Mouse (Mus musculus): Measurements from ENCODE around the gene Tecpr2. TPM values are rescaled to one million over a fixed set of nuclear protein-coding genes. Genes with fewer than 3 reads are reported as not detected.

Gene Tecpr2
- total and polyA plus RNA-seq, 3 experiments: 5.8 to 5.9 TPM; not detected in 1

DNA sequence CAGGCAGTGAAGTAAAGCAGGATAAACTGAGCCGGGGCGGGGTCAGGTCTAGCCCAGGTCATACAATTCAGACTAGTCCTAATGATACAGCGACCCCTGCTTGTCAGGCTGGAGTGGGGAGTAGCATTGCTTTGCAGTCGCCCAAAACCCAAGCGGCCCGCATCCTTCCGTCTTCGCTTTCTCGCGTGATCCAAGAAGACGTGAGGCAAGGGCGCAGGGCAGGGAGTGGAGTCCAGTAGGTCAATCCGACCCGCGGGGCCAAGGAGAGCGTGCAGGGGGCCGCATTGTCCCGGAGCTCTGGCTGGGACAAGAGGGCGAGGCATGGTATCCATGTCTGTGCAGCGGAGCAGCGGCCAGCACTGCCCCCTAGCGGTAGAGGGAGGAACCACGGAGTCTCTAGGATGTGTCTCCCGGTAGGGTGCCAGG, 103.1 kb downstream of the Tecpr2 start (continued):
- no peak for TF ChIP-seq MEF2A (IDR thresholded peaks at IDR 0.05; ENCODE audit: extremely low read depth, insufficient replicate concordance, low read depth, low read length, poor library complexity, severe bottlenecking)
- no peak for TF ChIP-seq GABPA (IDR thresholded peaks at IDR 0.05; ENCODE audit: low read depth, low read length)

DNA sequence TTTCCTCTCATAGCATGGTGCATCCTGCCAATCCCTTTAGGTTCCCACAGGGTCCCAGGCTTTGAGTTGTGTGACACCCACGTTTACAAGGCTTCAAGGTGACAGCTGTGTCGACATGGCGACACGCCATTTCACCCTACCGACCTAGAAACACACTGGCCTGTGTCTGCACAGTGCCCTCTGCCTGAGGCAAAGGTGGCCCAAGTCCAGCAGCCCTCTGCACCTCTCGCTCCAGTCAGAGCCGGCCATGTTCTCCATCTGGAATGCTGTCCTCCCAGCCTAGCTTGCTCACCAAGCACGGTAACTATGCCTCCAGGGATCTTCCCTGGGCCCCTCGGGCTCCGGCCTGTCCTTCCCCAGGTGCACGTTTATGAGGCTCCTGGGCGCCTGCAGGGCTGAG, 103.7 kb downstream of the Tecpr2 start:
- H3K9me3 ChIP-seq (replicated peaks; ENCODE audit: insufficient read depth, low read length): no peaks in the 10 kb centered on the region
- H3K79me2 ChIP-seq (ENCODE audit: control insufficient read depth, insufficient read depth, low read length, poor library complexity): no peaks in the 10 kb centered on the region; the same call in 1 of the 2 replicates
- H3K4me3 ChIP-seq (ENCODE audit: control insufficient read depth in 1 of 2, insufficient read depth in 1 of 2, low read depth in 2 of 2, low read length in 2 of 2): peak overlapping the region; percentile 34 to 80; a peak in 3 of 4 replicates
- H3K27ac ChIP-seq (ENCODE audit: control insufficient read depth, low read depth, low read length): no peak overlapping the region
- TF ChIP-seq RCOR1 (IDR thresholded peaks at IDR 0.05; ENCODE audit: low read depth, low read length) (no peak), HCFC1 (IDR thresholded peaks at IDR 0.05; ENCODE audit: low read depth, low read length) (no peak), MAZ (IDR thresholded peaks at IDR 0.05; ENCODE audit: low read depth, low read length) (no peak), MAX (IDR thresholded peaks at IDR 0.05; ENCODE audit: low read length) (no peak), MEF2A (IDR thresholded peaks at IDR 0.05; ENCODE audit: extremely low read depth, insufficient replicate concordance, low read depth, low read length, poor library complexity, severe bottlenecking) (no peak)
- peaks cover 0 to 5% of the 10 kb centered on the region in 2 experiments; a peak in 2 of 4 replicates for H3K36me3 ChIP-seq (ENCODE audit: control insufficient read depth in 1 of 2, insufficient read depth in 2 of 2, low read length in 2 of 2)
- H3K9ac ChIP-seq (ENCODE audit: control insufficient read depth, low read depth, low read length, poor library complexity, severe bottlenecking): peak overlapping the region; percentile 30; the same call in 1 of the 2 replicates
- no peaks in the 10 kb centered on the region for H3K27me3 ChIP-seq (ENCODE audit: control insufficient read depth in 1 of 2, insufficient read depth in 2 of 2, low read length in 2 of 2)
- no peak for DNase-seq (ENCODE audit: low read depth, low spot score)
- H3K4me1 ChIP-seq (ENCODE audit: control insufficient read depth in 1 of 2, insufficient read depth in 2 of 2, low read length in 2 of 2): peaks cover 0 to 18% of the 10 kb centered on the region in 2 experiments; a peak in 2 of 4 replicates

DNA sequence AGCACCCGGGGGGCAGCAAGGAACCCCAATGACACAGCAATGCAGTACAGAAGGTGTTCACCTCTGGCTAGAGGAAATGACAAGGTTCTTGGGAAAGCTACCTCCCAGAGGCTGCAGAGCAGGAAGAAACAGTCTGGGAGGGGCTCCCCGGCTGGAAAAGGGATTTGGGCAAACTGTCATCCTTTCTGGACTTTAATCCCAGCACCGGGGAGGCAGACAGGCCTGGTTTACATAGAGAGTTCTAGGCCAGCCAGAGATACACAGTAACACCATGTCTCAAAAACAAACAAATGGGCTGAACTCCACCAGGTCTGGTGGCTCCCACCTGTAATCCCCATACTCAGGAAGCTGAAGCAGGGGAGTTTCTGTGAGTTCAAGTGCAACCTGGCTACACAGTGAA, 104.2 kb downstream of the Tecpr2 start:
- no peaks in the 10 kb centered on the region for H3K27me3 ChIP-seq (ENCODE audit: control insufficient read depth in 1 of 2, insufficient read depth in 2 of 2, low read length in 2 of 2)
- no peak overlapping the region for H3K9ac ChIP-seq (ENCODE audit: control insufficient read depth, low read depth, low read length, poor library complexity, severe bottlenecking)
- H3K4me1 ChIP-seq (ENCODE audit: control insufficient read depth in 1 of 2, insufficient read depth in 2 of 2, low read length in 2 of 2): peaks cover 0 to 18% of the 10 kb centered on the region in 2 experiments; a peak in 2 of 4 replicates
- TF ChIP-seq POLR2AphosphoS2 (IDR thresholded peaks at IDR 0.05; ENCODE audit: low read length) (no peak), MAZ (IDR thresholded peaks at IDR 0.05; ENCODE audit: low read depth, low read length) (no peak), MYB (IDR thresholded peaks at IDR 0.05; ENCODE audit: low read depth, low read length) (no peak), RAD21 (IDR thresholded peaks at IDR 0.05; ENCODE audit: low read depth, low read length) (no peak), ETS1 (IDR thresholded peaks at IDR 0.05; ENCODE audit: low read depth, low read length) (no peak), GABPA (IDR thresholded peaks at IDR 0.05; ENCODE audit: low read depth, low read length) (no peak), TBP (IDR thresholded peaks at IDR 0.05; ENCODE audit: low read depth, low read length) (no peak), USF1 (IDR thresholded peaks at IDR 0.05; ENCODE audit: low read depth, low read length) (no peak), RCOR1 (IDR thresholded peaks at IDR 0.05; ENCODE audit: low read depth, low read length) (no peak), TAL1 (IDR thresholded peaks at IDR 0.05; ENCODE audit: low read length) (no peak)
- no peak overlapping the region for H3K4me3 ChIP-seq (ENCODE audit: control insufficient read depth in 1 of 2, insufficient read depth in 1 of 2, low read depth in 2 of 2, low read length in 2 of 2)
- H3K27ac ChIP-seq (ENCODE audit: control insufficient read depth, low read depth, low read length): no peak overlapping the region
- H3K9me3 ChIP-seq (replicated peaks; ENCODE audit: insufficient read depth, low read length): no peaks in the 10 kb centered on the region
- no peak for DNase-seq (ENCODE audit: low read depth, low spot score)
- peaks cover 0 to 5% of the 10 kb centered on the region in 2 experiments; a peak in 2 of 4 replicates for H3K36me3 ChIP-seq (ENCODE audit: control insufficient read depth in 1 of 2, insufficient read depth in 2 of 2, low read length in 2 of 2)
- H3K79me2 ChIP-seq (ENCODE audit: control insufficient read depth, insufficient read depth, low read length, poor library complexity): no peaks in the 10 kb centered on the region; the same call in 1 of the 2 replicates

Measured in MEL (cell line).